Mouse (Mus musculus) midbrain, postnatal 0 days (tissue): Measurements from ENCODE around the gene Aph1a. TPM values are rescaled to one million over a fixed set of nuclear protein-coding genes. Genes with fewer than 3 reads are reported as not detected.

Source experiments
- ATAC-seq: fragments of 200-750 bp; cut with Nextera tagmentation; 2 replicates; pipeline ENCODE4 v1.8.0; 2017; ENCODE audit warnings: moderate number of reproducible peaks, mild to moderate bottlenecking, moderate TSS enrichment, moderate library complexity; ENCODE audit not compliant: low FRiP score
- DNase-seq: peaks from one replicate; pipeline ENCODE4 v3.0.0-alpha.2; 2015; ENCODE audit warnings: low spot score
- H3K27ac ChIP-seq: fragments of 300-500 bp; sonication (generic); 2 replicates; pipeline ENCODE4 v1.5.1; 2014; ENCODE audit warnings: low read depth, mild to moderate bottlenecking, low read length, mixed read lengths
- H3K27me3 ChIP-seq: fragments of 300-500 bp; sonication (generic); 2 replicates; pipeline ENCODE4 v1.6.1; 2014; ENCODE audit warnings: low read length, control low read depth, mixed read lengths; ENCODE audit not compliant: insufficient read depth
- H3K36me3 ChIP-seq: fragments of 300-500 bp; sonication (generic); 2 replicates; pipeline ENCODE4 v1.6.1; 2014; ENCODE audit warnings: low read length, control low read depth, mixed read lengths; ENCODE audit not compliant: insufficient read depth
- H3K4me1 ChIP-seq: fragments of 300-500 bp; sonication (generic); 2 replicates; pipeline ENCODE4 v1.6.1; 2014; ENCODE audit warnings: mild to moderate bottlenecking, control low read depth, antibody characterized with exemption, low read length, mixed read lengths; ENCODE audit not compliant: insufficient read depth
- H3K4me2 ChIP-seq: fragments of 300-500 bp; sonication (generic); 2 replicates; pipeline ENCODE4 v1.6.1; 2014; ENCODE audit warnings: low read depth, mild to moderate bottlenecking, low read length, mixed read lengths; ENCODE audit not compliant: poor library complexity, severe bottlenecking
- H3K4me3 ChIP-seq: fragments of 300-500 bp; sonication (generic); 2 replicates; pipeline ENCODE4 v1.5.1; 2014; ENCODE audit warnings: low read depth, mild to moderate bottlenecking, low read length, moderate library complexity
- H3K9ac ChIP-seq: fragments of 300-500 bp; sonication (generic); replicated peaks from 2 replicates; pipeline ENCODE4 v1.6.1; 2014; ENCODE audit warnings: mild to moderate bottlenecking, low read length, moderate library complexity, mixed read lengths; ENCODE audit not compliant: poor library complexity, severe bottlenecking
- H3K9me3 ChIP-seq: fragments of 300-500 bp; sonication (generic); 2 replicates; pipeline ENCODE4 v1.6.1; 2016; ENCODE audit warnings: low read length, control low read depth
- CTCF ChIP-seq: IDR thresholded peaks from 2 replicates; pipeline ENCODE4 v1.5.1; 2016; ENCODE audit warnings: antibody characterized with exemption, mild to moderate bottlenecking
- WGBS: fragments of 180-500 bp; shearing (Covaris S2); extraction: QIAGEN DNeasy Blood & Tissue Kit; methylation state at CpG from one replicate; pipeline ENCODE4 v1.1.7; 2014; 5-methylcytosine and 5-hydroxymethylcytosine counted together
- polyA plus RNA-seq: library from polyadenylated mRNA; unstranded; fragments of >200 nt; fragmentation: Nextera tagmentation; extraction: Ambion mirVana; gene quantifications from 2 replicates; pipeline ENCODE4 v1.2.1, GENCODE M21; 2015
- total RNA-seq: library from RNA; depleted of rRNA; stranded (reverse); fragments of >200 nt; gene quantifications from 2 replicates; pipeline ENCODE4 v1.2.3, GENCODE M21; 2014

The Aph1a gene
- total and polyA plus RNA-seq, 2 experiments from 2014 or later: 45.2 to 71.6 TPM

GRCm38 (mm10) chr3:95904568-95904967 is 10.8 kb downstream of the Aph1a start, which contains the start of gene Car14:
Gene Car14, minus strand, starts transcription at chr3:95904691.
- Histone ChIP-seq H3K27ac (no peak within 1 kb of the TSS), H3K4me2 (peak within 1 kb of the TSS; percentile 42), H3K4me1 (peaks cover 8% of the 10 kb centered on the region; the same call in 1 of the 2 replicates), H3K9me3 (no peaks in the 10 kb centered on the region), H3K36me3 (no peaks in the 10 kb centered on the region), H3K4me3 (peak within 1 kb of the TSS; percentile 1), H3K9ac (peak within 1 kb of the TSS; percentile 19; the same call in 1 of the 2 replicates), H3K27me3 (peaks cover 27% of the 10 kb centered on the region)
- no peak for TF ChIP-seq CTCF
- DNase-seq (no peak), ATAC-seq (no peak)
- WGBS: under 1% methylated on average over 15 of the region's 15 CpGs

- ATAC-seq (no peak), DNase-seq (no peak)
- TF ChIP-seq CTCF: no peak
- Histone ChIP-seq H3K36me3 (no peaks in the 10 kb centered on the region), H3K4me2 (peak overlapping the region; percentile 42), H3K4me3 (peak overlapping the region; percentile 1; the same call in 1 of the 2 replicates), H3K27ac (no peak overlapping the region), H3K9ac (peak overlapping the region; percentile 19; the same call in 1 of the 2 replicates), H3K9me3 (no peaks in the 10 kb centered on the region), H3K27me3 (peaks cover 27% of the 10 kb centered on the region), H3K4me1 (peaks cover 8% of the 10 kb centered on the region; the same call in 1 of the 2 replicates)
- under 1% methylated on average over 18 of the region's 18 CpGs for WGBS
Measured at GRCm38 (mm10) chr3:95905146-95905939, 11.6 kb downstream of the Aph1a start.

- WGBS: 1% methylated on average over 12 of the region's 12 CpGs
- Histone ChIP-seq H3K9me3 (no peaks in the 10 kb centered on the region), H3K27me3 (peaks cover 27% of the 10 kb centered on the region), H3K36me3 (no peaks in the 10 kb centered on the region), H3K27ac (no peak overlapping the region), H3K4me3 (no peak overlapping the region), H3K4me2 (peak overlapping the region; percentile 42), H3K4me1 (peaks cover 8% of the 10 kb centered on the region; the same call in 1 of the 2 replicates), H3K9ac (no peak overlapping the region)
- ATAC-seq (no peak), DNase-seq (peak; percentile 54)
- TF ChIP-seq CTCF: peak; percentile 68
Measured at GRCm38 (mm10) chr3:95905940-95906492, 12.2 kb downstream of the Aph1a start.

- H3K4me2 ChIP-seq: peak overlapping the region; percentile 28
- no peak overlapping the region for H3K4me3 ChIP-seq
- ATAC-seq (no peak), DNase-seq (peak; percentile 54)
- H3K27me3 ChIP-seq: peaks cover 27% of the 10 kb centered on the region
- no peak overlapping the region for H3K27ac ChIP-seq
- WGBS: 0% methylated on average over 12 of the region's 12 CpGs
- H3K9me3 ChIP-seq: no peaks in the 10 kb centered on the region
- TF ChIP-seq CTCF: peak; percentile 83
- peaks cover 8% of the 10 kb centered on the region; the same call in 1 of the 2 replicates for H3K4me1 ChIP-seq
- H3K36me3 ChIP-seq: no peaks in the 10 kb centered on the region
- H3K9ac ChIP-seq: no peak overlapping the region
Measured at GRCm38 (mm10) chr3:95906860-95907259, 13.1 kb downstream of the Aph1a start.

GRCm38 (mm10) chr3:95907613-95908012 is 13.8 kb downstream of the Aph1a start:
- Histone ChIP-seq H3K4me1 (peaks cover 8% of the 10 kb centered on the region; the same call in 1 of the 2 replicates), H3K27ac (no peak overlapping the region), H3K9ac (no peak overlapping the region), H3K27me3 (peaks cover 27% of the 10 kb centered on the region), H3K4me3 (no peak overlapping the region), H3K4me2 (no peak overlapping the region), H3K9me3 (no peaks in the 10 kb centered on the region), H3K36me3 (no peaks in the 10 kb centered on the region)
- 35% methylated on average over 4 of the region's 4 CpGs for WGBS
- ATAC-seq (no peak), DNase-seq (no peak)
- no peak for TF ChIP-seq CTCF

- DNase-seq (no peak), ATAC-seq (no peak)
- 95% methylated on average over 4 of the region's 4 CpGs for WGBS
- Histone ChIP-seq H3K27ac (no peak overlapping the region), H3K4me3 (no peak overlapping the region), H3K9ac (no peak overlapping the region), H3K27me3 (no peaks in the 10 kb centered on the region), H3K4me2 (no peak overlapping the region), H3K4me1 (no peaks in the 10 kb centered on the region), H3K36me3 (no peaks in the 10 kb centered on the region), H3K9me3 (no peaks in the 10 kb centered on the region)
- no peak for TF ChIP-seq CTCF
Measured at GRCm38 (mm10) chr3:95914706-95915105, 20.9 kb downstream of the Aph1a start.
